Mouse (Mus musculus) forebrain, embryonic 14.5 days (tissue): ENCODE data around the gene Cited2. TPM values are rescaled to one million over a fixed set of nuclear protein-coding genes. Genes with fewer than 3 reads are reported as not detected.

Source experiments
- ATAC-seq: fragments of 200-750 bp; cut with Nextera tagmentation; 2 replicates; pipeline ENCODE4 v1.8.0; 2017; ENCODE audit warnings: mild to moderate bottlenecking, moderate library complexity
- DNase-seq: peaks from one replicate; pipeline ENCODE4 v3.0.0-alpha.2; 2015; ENCODE audit warnings: low spot score
- H3K27ac ChIP-seq: fragments of 300-500 bp; sonication (generic); 2 replicates; pipeline ENCODE4 v1.5.1; 2014; ENCODE audit warnings: low read depth, mild to moderate bottlenecking, control low read depth, low read length, moderate library complexity
- H3K27me3 ChIP-seq: fragments of 300-500 bp; sonication (generic); replicated peaks from 2 replicates; pipeline ENCODE4 v1.6.1; 2014; ENCODE audit warnings: low read length, control low read depth, mixed read lengths; ENCODE audit not compliant: control insufficient read depth, insufficient read depth
- H3K36me3 ChIP-seq: fragments of 300-500 bp; sonication (generic); 2 replicates; pipeline ENCODE4 v1.6.1; 2014; ENCODE audit warnings: low read length, control low read depth; ENCODE audit not compliant: control insufficient read depth, insufficient read depth
- H3K4me1 ChIP-seq: fragments of 300-500 bp; sonication (generic); 2 replicates; pipeline ENCODE4 v1.6.1; 2014; ENCODE audit warnings: antibody characterized with exemption, low read length, control low read depth; ENCODE audit not compliant: control insufficient read depth, insufficient read depth
- H3K4me2 ChIP-seq: fragments of 300-500 bp; sonication (generic); 2 replicates; pipeline ENCODE4 v1.6.1; 2014; ENCODE audit warnings: mild to moderate bottlenecking, control low read depth, low read length
- H3K4me3 ChIP-seq: fragments of 300-500 bp; sonication (generic); 2 replicates; pipeline ENCODE4 v1.5.1; 2014; ENCODE audit warnings: low read depth, low read length, control low read depth
- H3K9ac ChIP-seq: fragments of 300-500 bp; sonication (generic); 2 replicates; pipeline ENCODE4 v1.6.1; 2014; ENCODE audit warnings: mild to moderate bottlenecking, low read length, control low read depth, moderate library complexity
- H3K9me3 ChIP-seq: fragments of 300-500 bp; sonication (generic); replicated peaks from 2 replicates; pipeline ENCODE4 v1.6.1; 2016; ENCODE audit warnings: low read length, control low read depth, mixed read lengths; ENCODE audit not compliant: control insufficient read depth
- WGBS: fragments of 180-500 bp; shearing (Covaris S2); extraction: QIAGEN DNeasy Blood & Tissue Kit; methylation state at CpG from one replicate; pipeline ENCODE4 v1.1.7; 2014; 5-methylcytosine and 5-hydroxymethylcytosine counted together
- polyA plus RNA-seq: library from polyadenylated mRNA; unstranded; fragments of >200 nt; fragmentation: Nextera tagmentation; extraction: Ambion mirVana; gene quantifications from 2 replicates; pipeline ENCODE4 v1.2.1, GENCODE M21; 2014

Cited2 gene
- polyA plus RNA-seq, 1 experiment from 2014 or later = 50.8 TPM

DNA sequence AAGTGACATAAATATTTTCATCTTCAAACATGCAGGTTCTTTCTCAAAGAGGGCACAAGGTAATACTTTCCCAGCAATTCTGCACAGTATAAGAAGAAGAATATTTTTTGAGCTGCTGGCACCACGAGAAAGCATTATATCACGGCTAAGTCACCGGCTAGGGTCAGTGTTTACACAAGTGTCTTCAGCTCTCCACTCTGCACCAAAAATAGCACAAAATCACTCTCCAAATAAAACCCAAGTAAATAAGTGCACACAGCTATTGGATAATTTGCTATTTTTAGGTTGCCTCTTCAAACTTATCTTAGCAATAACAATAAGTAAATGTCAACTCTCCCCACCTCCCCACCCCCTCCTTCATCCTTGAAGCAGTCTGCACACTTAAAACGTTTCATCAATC lies 33.2 kb upstream of the Cited2 start:
- no peak for ATAC-seq
- Histone ChIP-seq H3K4me2 (no peak overlapping the region), H3K4me1 (no peaks in the 10 kb centered on the region), H3K9ac (no peak overlapping the region), H3K4me3 (no peak overlapping the region), H3K9me3 (no peaks in the 10 kb centered on the region), H3K36me3 (no peaks in the 10 kb centered on the region), H3K27ac (no peak overlapping the region), H3K27me3 (no peaks in the 10 kb centered on the region)
- 80% methylated on average over 4 of the region's 4 CpGs for WGBS
- no peak for DNase-seq

DNA sequence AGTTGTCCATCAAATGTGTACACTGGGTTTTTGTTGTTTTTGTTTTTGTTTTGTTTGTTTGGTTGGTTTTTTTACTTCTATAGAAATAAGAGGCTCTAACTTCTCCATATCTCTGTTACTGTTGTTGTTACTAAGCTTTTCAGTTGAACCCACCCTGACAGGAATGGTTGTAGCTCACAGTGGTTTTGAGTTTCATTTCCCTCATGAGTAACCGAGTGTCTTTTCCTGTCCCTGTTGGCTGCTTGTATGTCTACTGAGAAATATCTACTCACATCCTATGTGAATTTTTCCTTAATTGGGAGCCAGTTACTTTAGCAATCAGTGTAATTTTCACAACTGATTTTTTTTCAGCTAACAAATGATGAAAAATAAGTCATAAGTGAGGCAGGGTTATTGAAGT lies 31.3 kb upstream of the Cited2 start:
- Histone ChIP-seq H3K27me3 (no peaks in the 10 kb centered on the region), H3K4me2 (no peak overlapping the region), H3K9me3 (no peaks in the 10 kb centered on the region), H3K4me3 (no peak overlapping the region), H3K27ac (no peak overlapping the region), H3K9ac (no peak overlapping the region), H3K4me1 (no peaks in the 10 kb centered on the region), H3K36me3 (no peaks in the 10 kb centered on the region)
- ATAC-seq = no peak
- DNase-seq = no peak
- 90% methylated on average over 1 of the region's 1 CpGs for WGBS

DNA sequence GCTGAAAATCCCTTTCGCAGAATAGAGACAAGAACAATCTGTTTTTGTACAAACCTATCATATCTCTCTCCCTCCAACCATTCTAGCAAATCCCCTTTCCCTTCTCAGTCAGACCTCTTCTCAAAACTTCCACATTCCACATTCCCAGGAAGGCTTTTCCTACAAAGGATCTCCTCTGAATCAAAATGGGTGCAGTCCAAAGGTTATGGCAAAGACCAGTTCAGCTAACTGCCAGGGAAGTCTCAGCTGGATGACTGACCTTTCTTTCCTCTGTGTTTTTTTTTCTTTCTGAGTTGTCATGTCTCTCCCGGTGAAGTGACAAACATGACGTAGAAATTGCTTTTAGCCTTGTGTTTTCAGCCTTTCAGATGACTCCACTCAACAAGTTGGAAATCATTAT lies 27.2 kb upstream of the Cited2 start:
- ATAC-seq = no peak

DNA sequence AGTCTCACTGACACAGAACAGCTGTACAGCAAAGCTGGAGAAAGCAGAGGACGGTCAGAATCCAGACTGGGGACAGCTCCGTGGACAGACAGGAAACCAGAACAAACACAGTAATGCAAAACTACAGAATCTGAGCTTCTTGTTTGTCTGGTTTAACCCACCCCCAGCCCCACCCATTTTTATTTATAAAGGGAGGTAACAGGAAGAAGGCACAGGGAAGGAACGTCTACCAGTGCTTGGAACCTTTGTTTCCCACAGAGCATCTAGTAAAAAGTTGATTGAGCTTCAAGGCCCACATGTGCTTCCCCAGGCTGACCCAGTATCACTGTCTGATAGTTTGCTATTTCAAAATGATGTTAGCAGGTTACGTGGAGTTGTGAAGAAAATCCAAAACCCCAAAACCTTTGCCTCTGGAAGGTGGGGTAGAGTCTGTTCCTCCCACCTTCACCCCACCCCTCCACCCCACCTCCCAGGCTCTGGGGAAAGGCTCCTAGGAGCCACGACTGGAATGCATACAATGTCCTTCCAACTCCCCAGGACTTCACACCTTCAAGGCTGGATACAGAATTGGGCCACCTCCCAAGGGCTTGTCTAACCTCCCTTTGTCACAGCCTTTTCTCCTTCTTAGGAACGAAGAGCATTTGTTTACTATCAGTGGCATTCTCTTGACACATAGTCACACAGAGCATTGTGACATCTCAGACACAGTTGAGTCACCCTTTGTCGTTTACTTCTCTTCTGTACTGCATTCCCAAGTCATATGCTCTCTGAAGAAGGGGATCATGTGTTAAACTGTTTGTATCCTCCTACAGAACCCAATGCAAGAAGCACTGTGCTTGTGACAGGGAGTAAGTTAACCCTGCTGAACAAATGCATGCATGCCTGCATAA lies 25.4 kb upstream of the Cited2 start:
- H3K36me3 ChIP-seq = no peaks in the 10 kb centered on the region
- H3K9me3 ChIP-seq = no peaks in the 10 kb centered on the region
- H3K27me3 ChIP-seq = no peaks in the 10 kb centered on the region
- no peak overlapping the region for H3K4me3 ChIP-seq
- H3K9ac ChIP-seq = no peak overlapping the region
- ATAC-seq (no peak), DNase-seq (no peak)
- no peak overlapping the region for H3K27ac ChIP-seq
- no peaks in the 10 kb centered on the region for H3K4me1 ChIP-seq
- no peak overlapping the region for H3K4me2 ChIP-seq
- 72% methylated on average over 7 of the region's 7 CpGs for WGBS

More for the DNA sequence above, 27.2 kb upstream of the Cited2 start:
- DNase-seq = no peak
- Histone ChIP-seq H3K4me1 (no peaks in the 10 kb centered on the region), H3K27me3 (no peaks in the 10 kb centered on the region), H3K4me2 (no peak overlapping the region), H3K4me3 (no peak overlapping the region), H3K36me3 (no peaks in the 10 kb centered on the region), H3K9ac (no peak overlapping the region), H3K9me3 (no peaks in the 10 kb centered on the region), H3K27ac (no peak overlapping the region)
- 83% methylated on average over 3 of the region's 3 CpGs for WGBS

DNA sequence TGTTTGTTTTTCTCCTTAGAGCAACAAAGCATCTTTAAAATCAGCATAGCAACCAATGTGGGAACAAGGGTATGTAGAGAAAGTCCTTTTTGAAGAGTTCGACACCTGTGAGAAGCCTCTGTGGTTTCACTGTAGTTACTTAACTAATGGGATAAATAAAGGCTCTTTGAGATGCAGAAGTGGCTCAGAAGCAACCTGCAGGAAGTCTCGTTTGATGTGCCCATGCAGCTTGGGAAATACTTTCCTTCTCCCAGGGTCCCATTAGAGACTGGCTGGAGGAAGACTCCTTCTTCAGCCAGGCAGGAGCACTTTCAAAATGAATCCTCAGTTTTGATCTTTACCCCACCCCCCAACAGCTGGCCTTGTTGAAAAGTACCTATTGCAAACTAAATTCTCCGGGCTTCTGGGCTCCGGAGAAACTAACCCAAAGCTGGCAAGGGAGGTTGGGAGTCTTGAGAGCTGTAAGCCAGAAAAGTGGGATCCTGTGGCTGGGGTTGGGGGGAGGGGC lies 17.5 kb upstream of the Cited2 start:
- no peaks in the 10 kb centered on the region for H3K9me3 ChIP-seq
- no peaks in the 10 kb centered on the region for H3K36me3 ChIP-seq

DNA sequence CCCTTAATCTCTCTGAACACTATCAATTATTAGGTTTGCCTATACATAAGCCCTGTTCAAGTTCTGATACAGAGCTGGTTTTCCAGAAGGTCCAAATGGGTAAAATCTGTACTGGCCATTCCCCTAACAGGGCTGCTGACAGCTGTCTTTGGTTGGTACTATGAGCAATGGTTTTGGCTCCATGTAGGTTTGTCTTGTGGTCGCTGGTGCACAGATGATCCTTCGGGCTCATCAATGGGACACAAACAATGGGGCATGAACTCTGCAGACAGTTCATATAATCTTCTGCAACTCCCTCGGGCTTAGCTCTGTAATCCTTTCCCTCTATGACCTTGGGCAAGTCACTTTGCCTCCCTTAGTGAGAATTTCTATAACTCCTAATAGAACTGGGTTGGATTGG lies 12.3 kb upstream of the Cited2 start:
- no peak overlapping the region for H3K4me2 ChIP-seq
- no peaks in the 10 kb centered on the region for H3K9me3 ChIP-seq
- H3K27me3 ChIP-seq = no peaks in the 10 kb centered on the region
- H3K27ac ChIP-seq = no peak overlapping the region
- 85% methylated on average over 3 of the region's 3 CpGs for WGBS
- H3K36me3 ChIP-seq = no peaks in the 10 kb centered on the region
- ATAC-seq = no peak
- no peak overlapping the region for H3K9ac ChIP-seq
- H3K4me3 ChIP-seq = no peak overlapping the region
- DNase-seq = no peak
- no peaks in the 10 kb centered on the region for H3K4me1 ChIP-seq

More for the DNA sequence above, 17.5 kb upstream of the Cited2 start:
- Histone ChIP-seq H3K4me1 (no peaks in the 10 kb centered on the region), H3K27ac (no peak overlapping the region), H3K4me3 (no peak overlapping the region), H3K9ac (no peak overlapping the region), H3K4me2 (no peak overlapping the region), H3K27me3 (no peaks in the 10 kb centered on the region)
- ATAC-seq (no peak), DNase-seq (no peak)
- 14% methylated on average over 4 of the region's 4 CpGs for WGBS

DNA sequence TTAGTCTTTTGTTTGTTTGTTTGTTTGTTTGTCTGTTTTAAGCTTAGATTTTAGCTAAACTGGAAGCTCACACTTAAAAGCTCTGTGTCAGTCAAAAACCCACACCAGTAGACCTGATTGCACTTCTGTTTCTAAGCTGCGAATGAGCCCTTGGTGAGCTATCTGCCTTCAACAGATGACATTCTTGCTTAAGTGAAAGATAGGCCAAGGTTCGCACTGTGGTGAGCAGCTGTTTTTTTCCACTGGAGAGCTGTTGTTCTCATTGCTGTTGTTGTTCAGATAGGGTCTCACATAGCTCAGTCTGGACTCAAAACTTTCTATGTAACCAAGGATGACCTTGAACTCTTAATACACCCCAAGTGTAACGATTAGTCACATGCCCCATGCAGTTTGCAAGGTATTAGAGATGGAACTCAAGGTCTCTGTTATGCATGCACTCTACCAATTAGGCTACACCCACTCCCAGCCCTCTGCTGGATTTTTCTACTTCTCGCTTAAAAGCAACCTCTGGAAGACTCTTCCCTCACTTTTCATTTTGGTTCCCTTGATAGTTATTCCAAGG lies 3.9 kb upstream of the Cited2 start:
- ATAC-seq (no peak), DNase-seq (no peak)
- H3K27ac ChIP-seq = no peak overlapping the region
- no peaks in the 10 kb centered on the region for H3K27me3 ChIP-seq
- H3K9ac ChIP-seq = no peak overlapping the region
- 92% methylated on average over 4 of the region's 4 CpGs for WGBS
- H3K4me3 ChIP-seq = no peak overlapping the region
- H3K4me1 ChIP-seq = no peaks in the 10 kb centered on the region
- H3K9me3 ChIP-seq = no peaks in the 10 kb centered on the region
- no peak overlapping the region for H3K4me2 ChIP-seq
- no peaks in the 10 kb centered on the region for H3K36me3 ChIP-seq

DNA sequence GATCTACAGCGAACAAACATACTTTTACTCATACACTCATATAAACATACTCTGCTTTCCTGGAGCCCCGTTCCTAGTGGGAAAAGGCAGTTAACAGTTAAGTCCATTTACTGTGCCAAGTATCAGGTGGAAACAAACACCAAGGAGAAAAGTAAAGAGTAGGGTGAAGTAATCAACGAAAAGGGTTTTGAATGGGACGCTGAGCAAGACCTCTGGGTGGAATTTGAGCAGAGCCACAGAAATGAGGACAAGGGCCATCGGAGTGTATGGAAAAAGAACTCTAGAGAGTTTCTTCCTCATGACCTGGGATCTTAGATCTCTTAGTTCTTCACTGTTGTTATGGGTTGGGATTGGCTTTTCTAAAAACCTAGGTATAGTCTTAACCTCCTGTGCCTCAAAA lies 3.4 kb upstream of the Cited2 start:
- H3K36me3 ChIP-seq = no peaks in the 10 kb centered on the region
- no peak overlapping the region for H3K27ac ChIP-seq
- H3K4me1 ChIP-seq = no peaks in the 10 kb centered on the region
- WGBS = 96% methylated on average over 5 of the region's 5 CpGs
- ATAC-seq (no peak), DNase-seq (no peak)
- H3K27me3 ChIP-seq = no peaks in the 10 kb centered on the region
- no peaks in the 10 kb centered on the region for H3K9me3 ChIP-seq
- no peak overlapping the region for H3K4me2 ChIP-seq
- H3K9ac ChIP-seq = no peak overlapping the region
- no peak overlapping the region for H3K4me3 ChIP-seq
